Mouse (Mus musculus): ENCODE data around the gene Spocd1.

The Spocd1 gene

DNA sequence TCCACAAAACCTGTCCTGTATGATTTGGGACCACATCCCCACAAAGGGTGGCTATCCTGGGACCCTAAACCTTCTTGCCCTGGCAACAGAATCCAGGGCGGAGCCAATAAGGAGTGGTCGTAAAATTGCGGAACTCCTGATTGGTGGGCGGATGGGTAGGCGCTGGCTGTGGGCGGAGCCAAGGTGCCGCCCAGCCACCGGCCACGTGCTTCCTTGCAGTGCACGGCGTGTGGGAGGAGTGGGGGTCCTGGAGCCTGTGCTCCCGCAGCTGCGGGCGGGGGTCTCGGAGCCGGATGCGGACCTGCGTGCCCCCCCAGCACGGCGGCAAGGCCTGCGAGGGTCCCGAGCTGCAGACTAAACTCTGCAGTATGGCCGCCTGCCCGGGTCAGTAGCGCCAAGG lies 77.5 kb downstream of the Spocd1 start:
- DNase-seq (ENCODE audit: low spot score in 2 of 2), result no peak
